Mouse (Mus musculus): ENCODE results near the gene Cd2. TPM values are rescaled to one million over a fixed set of nuclear protein-coding genes. Genes with fewer than 3 reads are reported as not detected.

Gene Cd2
- polyA plus RNA-seq, 1 experiment from 2014 or later = 2.2 TPM

- ATAC-seq (no peak), DNase-seq (ENCODE audit: low spot score) (no peak)
- Histone ChIP-seq H3K4me1 (ENCODE audit: insufficient read depth, low read depth, low read length) (no peaks in the 10 kb centered on the region), H3K4me2 (replicated peaks; ENCODE audit: low read depth, low read length) (no peak overlapping the region), H3K9me3 (ENCODE audit: low read length) (no peaks in the 10 kb centered on the region), H3K27me3 (replicated peaks; ENCODE audit: insufficient read depth, low read length) (no peaks in the 10 kb centered on the region), H3K9ac (replicated peaks; ENCODE audit: low read depth) (no peak overlapping the region), H3K36me3 (ENCODE audit: insufficient read depth, low read length) (no peaks in the 10 kb centered on the region), H3K4me3 (ENCODE audit: low read depth, low read length) (no peak overlapping the region), H3K27ac (ENCODE audit: low read length) (no peak overlapping the region)
- TF ChIP-seq EP300 (IDR thresholded peaks at IDR 0.05) (no peak), CTCF (IDR thresholded peaks at IDR 0.05) (no peak)
- 50% methylated on average over 16 of the region's 16 CpGs for WGBS
These were observed 50.5 kb downstream of the Cd2 start for GRCm38 (mm10) chr3:101236995-101237808.

DNA sequence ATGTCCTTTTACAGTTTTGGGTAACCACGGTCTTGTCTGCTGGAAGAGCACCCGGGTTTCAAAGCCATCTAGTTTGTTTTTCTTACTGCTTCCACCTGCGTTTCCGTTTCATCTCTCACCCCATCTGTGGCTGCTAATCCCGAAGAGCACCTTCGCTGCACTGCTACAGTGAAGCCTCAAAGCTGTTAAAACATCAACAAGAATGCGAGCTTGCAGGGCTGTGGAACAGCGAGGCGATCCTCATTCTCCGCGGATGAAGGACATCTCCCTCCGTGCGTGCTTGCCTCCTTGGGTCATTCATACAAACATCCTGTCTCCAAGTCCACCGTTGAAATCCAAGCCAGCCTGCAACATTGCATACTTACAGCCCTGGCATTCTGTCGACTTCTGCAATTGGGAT is 51.5 kb downstream of the Cd2 start:
- no peak for DNase-seq (ENCODE audit: low spot score)
- no peaks in the 10 kb centered on the region for H3K4me1 ChIP-seq (ENCODE audit: insufficient read depth, low read depth, low read length)

GRCm38 (mm10) chr3:101235321-101235720 is 52.4 kb downstream of the Cd2 start:
- Histone ChIP-seq H3K36me3 (ENCODE audit: insufficient read depth, low read length) (no peaks in the 10 kb centered on the region), H3K4me2 (replicated peaks; ENCODE audit: low read depth, low read length) (no peak overlapping the region), H3K27me3 (replicated peaks; ENCODE audit: insufficient read depth, low read length) (no peaks in the 10 kb centered on the region), H3K9ac (replicated peaks; ENCODE audit: low read depth) (no peak overlapping the region), H3K4me1 (ENCODE audit: insufficient read depth, low read depth, low read length) (no peaks in the 10 kb centered on the region), H3K9me3 (ENCODE audit: low read length) (no peaks in the 10 kb centered on the region), H3K27ac (ENCODE audit: low read length) (no peak overlapping the region), H3K4me3 (ENCODE audit: low read depth, low read length) (no peak overlapping the region)
- 87% methylated on average over 5 of the region's 5 CpGs for WGBS
- no peak for DNase-seq (ENCODE audit: low spot score)
- TF ChIP-seq EP300 (IDR thresholded peaks at IDR 0.05) = no peak
- no peak for ATAC-seq

More for the DNA sequence above, 51.5 kb downstream of the Cd2 start:
- WGBS = 19% methylated on average over 15 of the region's 15 CpGs
- TF ChIP-seq EP300 (IDR thresholded peaks at IDR 0.05) (no peak), CTCF (IDR thresholded peaks at IDR 0.05) (no peak)
- no peaks in the 10 kb centered on the region for H3K36me3 ChIP-seq (ENCODE audit: insufficient read depth, low read length)
- ATAC-seq = no peak
- 0 out of 2 replicates have a peak overlapping the region, but pooled peaks have one; percentile 9 for H3K4me2 ChIP-seq (replicated peaks; ENCODE audit: low read depth, low read length)
- H3K9me3 ChIP-seq (ENCODE audit: low read length) = no peaks in the 10 kb centered on the region
- no peaks in the 10 kb centered on the region for H3K27me3 ChIP-seq (replicated peaks; ENCODE audit: insufficient read depth, low read length)
- H3K9ac ChIP-seq (replicated peaks; ENCODE audit: low read depth) = no peak overlapping the region
- no peak overlapping the region for H3K27ac ChIP-seq (ENCODE audit: low read length)
- H3K4me3 ChIP-seq (ENCODE audit: low read depth, low read length) = no peak overlapping the region

- TF ChIP-seq CTCF (IDR thresholded peaks at IDR 0.05) (no peak), EP300 (IDR thresholded peaks at IDR 0.05) (no peak)
- WGBS = 87% methylated on average over 5 of the region's 5 CpGs
- Histone ChIP-seq H3K4me3 (ENCODE audit: low read depth, low read length) (no peak overlapping the region), H3K27ac (ENCODE audit: low read length) (no peak overlapping the region), H3K27me3 (replicated peaks; ENCODE audit: insufficient read depth, low read length) (no peaks in the 10 kb centered on the region), H3K36me3 (ENCODE audit: insufficient read depth, low read length) (no peaks in the 10 kb centered on the region), H3K9ac (replicated peaks; ENCODE audit: low read depth) (no peak overlapping the region), H3K4me2 (replicated peaks; ENCODE audit: low read depth, low read length) (no peak overlapping the region), H3K4me1 (ENCODE audit: insufficient read depth, low read depth, low read length) (no peaks in the 10 kb centered on the region), H3K9me3 (ENCODE audit: low read length) (no peaks in the 10 kb centered on the region)
- DNase-seq (ENCODE audit: low spot score) (no peak), ATAC-seq (no peak)
These were observed 54.3 kb downstream of the Cd2 start for GRCm38 (mm10) chr3:101233424-101233823.

DNA sequence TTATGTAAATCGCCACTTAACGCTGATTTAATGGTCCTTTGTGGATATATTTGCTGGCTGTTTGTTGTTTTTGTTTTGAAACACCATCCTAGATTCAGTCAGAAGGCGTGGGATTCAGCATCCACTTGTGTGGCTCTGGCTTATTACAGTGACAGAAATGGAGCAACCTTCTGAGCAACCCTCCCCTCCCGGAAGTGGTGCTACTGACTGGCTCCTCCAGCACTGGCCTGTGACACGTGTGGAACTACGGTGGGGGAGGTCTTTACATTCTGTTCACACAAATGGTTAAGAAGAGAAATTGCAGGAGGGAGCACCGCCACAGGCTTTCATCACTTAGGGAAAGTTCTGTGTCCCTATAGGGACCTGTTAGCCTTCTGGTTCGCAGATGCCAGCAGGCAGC is 55.2 kb downstream of the Cd2 start:
- Histone ChIP-seq H3K9me3 (ENCODE audit: low read length) (no peaks in the 10 kb centered on the region), H3K4me1 (ENCODE audit: insufficient read depth, low read depth, low read length) (no peaks in the 10 kb centered on the region), H3K27me3 (replicated peaks; ENCODE audit: insufficient read depth, low read length) (no peaks in the 10 kb centered on the region), H3K4me3 (ENCODE audit: low read depth, low read length) (no peak overlapping the region), H3K27ac (ENCODE audit: low read length) (no peak overlapping the region), H3K9ac (replicated peaks; ENCODE audit: low read depth) (no peak overlapping the region), H3K36me3 (ENCODE audit: insufficient read depth, low read length) (no peaks in the 10 kb centered on the region), H3K4me2 (replicated peaks; ENCODE audit: low read depth, low read length) (no peak overlapping the region)
- 52% methylated on average over 8 of the region's 8 CpGs for WGBS
- ATAC-seq (no peak), DNase-seq (ENCODE audit: low spot score) (no peak)
- no peak for TF ChIP-seq CTCF (IDR thresholded peaks at IDR 0.05)
- TF ChIP-seq EP300 (IDR thresholded peaks at IDR 0.05) = no peak

DNA sequence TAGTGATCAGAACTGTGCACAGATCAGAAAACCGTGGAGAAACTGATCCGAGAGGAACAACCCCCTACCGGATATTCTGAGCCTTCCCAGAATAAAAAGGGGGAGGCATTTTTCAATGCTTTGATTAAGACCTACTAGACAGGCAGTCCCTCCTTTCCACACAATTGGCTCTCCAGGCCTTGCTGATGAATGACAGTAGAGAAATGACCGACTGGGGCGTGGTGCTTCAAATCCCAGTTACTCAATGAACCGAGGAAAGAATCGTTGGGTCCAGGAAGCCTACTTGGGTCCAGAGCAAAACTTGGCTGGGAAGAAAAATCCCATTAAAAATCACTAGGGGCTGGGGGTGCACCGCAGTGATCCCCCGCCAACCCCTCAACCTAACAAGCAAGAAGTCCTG is 57.5 kb downstream of the Cd2 start:
- ATAC-seq (no peak), DNase-seq (ENCODE audit: low spot score) (no peak)
- TF ChIP-seq EP300 (IDR thresholded peaks at IDR 0.05) (no peak), CTCF (IDR thresholded peaks at IDR 0.05) (no peak)
- WGBS = 83% methylated on average over 9 of the region's 9 CpGs
- Histone ChIP-seq H3K27me3 (replicated peaks; ENCODE audit: insufficient read depth, low read length) (no peaks in the 10 kb centered on the region), H3K4me2 (replicated peaks; ENCODE audit: low read depth, low read length) (no peak overlapping the region), H3K27ac (ENCODE audit: low read length) (no peak overlapping the region), H3K36me3 (ENCODE audit: insufficient read depth, low read length) (no peaks in the 10 kb centered on the region), H3K9me3 (ENCODE audit: low read length) (no peaks in the 10 kb centered on the region), H3K9ac (replicated peaks; ENCODE audit: low read depth) (no peak overlapping the region), H3K4me1 (ENCODE audit: insufficient read depth, low read depth, low read length) (no peaks in the 10 kb centered on the region), H3K4me3 (ENCODE audit: low read depth, low read length) (no peak overlapping the region)
